Mouse (Mus musculus) testis, postnatal 14 days (tissue): ENCODE data around the gene Rpusd4.

Source experiments
- DNase-seq: peaks from one replicate; pipeline ENCODE4 v3.0.0; 2021; ENCODE audit warnings: low spot score

Rpusd4 gene

GRCm38 (mm10) chr9:35286351-35286750 is 18.7 kb downstream of the Rpusd4 start:
- no peak for DNase-seq

GRCm38 (mm10) chr9:35289992-35290391 is 22.3 kb downstream of the Rpusd4 start:
- DNase-seq: no peak

DNA sequence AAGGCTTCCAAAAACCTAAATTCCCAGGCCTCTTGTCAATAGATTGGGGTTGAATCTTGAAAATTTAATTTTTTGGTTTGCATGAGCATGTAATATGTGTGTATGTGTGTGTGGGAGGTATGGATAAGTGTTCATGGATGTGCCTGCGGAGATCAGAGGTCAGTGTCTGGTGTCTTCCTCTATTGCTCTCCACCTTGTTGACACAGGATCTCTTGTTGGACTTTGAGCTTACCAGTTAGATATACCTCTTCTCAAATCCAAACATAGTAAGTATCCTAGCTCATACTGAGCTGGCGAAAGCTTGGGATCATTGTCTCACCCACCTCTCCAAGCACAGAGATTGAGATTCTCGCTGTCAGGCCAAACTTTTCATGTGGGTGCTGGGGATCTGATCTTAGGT is 22.8 kb downstream of the Rpusd4 start:
- DNase-seq: no peak

DNA sequence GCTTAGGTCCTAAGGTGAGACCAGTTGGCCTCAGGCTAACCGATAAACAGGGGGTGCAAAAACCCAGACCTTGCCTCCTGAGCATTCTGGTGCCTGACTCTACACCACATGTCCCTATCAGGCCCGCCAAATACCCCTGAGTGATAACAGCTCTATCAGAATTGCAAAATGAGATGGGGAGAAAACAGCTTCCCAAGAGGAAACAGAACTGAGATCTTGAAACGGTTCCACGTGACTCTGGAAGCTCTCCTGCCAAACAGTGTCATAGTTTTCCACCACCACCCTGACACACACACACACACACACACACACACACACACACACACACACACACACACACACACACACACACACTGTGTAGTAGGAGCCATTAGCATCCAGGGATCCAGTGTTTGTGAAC is 23.3 kb downstream of the Rpusd4 start:
- no peak for DNase-seq

DNA sequence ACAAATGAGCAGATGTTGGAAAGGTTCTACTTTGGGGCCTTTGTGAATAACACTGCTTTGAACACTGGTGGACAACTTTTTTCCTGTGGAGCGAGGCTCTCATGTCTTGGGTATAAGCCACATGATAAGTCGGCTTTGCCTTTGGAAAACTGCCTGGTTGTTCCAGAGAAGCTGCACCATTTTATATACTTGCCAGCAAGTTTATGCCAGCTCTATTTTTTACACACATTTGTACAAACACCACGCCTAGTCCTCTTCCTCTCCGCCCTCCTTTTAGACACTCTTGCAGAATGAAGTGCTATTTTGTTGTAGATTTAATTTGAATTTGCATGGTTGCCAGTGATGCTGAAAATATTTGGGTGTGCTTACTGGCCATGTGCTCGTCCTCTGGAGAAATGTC is 25.8 kb downstream of the Rpusd4 start:
- no peak for DNase-seq

DNA sequence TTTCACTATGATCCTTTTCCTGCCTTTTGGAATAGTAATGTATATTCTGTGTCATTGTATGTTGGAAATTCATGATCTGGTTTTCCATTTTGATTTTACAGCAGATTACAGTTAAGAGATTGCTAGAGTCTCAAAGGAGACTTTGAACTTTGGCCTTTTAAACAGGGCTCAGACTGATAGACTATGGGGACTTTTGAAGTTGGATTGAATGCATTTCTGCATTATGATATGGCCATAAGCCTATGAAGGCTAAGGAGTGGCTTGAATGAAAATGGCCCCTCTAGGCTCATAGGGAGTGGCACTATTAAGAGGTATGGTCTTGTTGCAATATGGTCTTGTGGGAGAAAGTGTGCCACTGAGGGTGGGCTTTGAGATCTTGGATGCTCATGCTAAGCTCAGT is 30.1 kb downstream of the Rpusd4 start:
- DNase-seq: no peak

DNA sequence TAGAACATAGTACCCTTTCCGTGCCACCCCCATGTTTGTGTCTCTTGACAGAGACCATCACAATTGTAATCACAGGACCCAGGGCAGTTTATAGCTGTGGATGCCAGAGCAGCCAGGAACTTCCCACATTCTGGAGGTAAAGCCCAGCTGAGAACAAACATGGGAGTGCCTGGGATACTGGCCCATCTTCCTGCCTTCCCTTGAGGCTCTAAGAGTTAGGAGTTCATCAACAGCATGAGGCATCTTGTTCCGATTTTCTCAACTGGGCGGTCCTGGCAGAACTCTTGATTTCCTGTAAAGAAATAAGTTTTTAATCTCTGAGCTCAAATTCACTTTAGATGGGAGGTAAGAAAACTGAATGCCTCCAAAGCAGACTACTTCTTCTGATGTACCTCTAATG is 34.5 kb downstream of the Rpusd4 start:
- no peak for DNase-seq

DNA sequence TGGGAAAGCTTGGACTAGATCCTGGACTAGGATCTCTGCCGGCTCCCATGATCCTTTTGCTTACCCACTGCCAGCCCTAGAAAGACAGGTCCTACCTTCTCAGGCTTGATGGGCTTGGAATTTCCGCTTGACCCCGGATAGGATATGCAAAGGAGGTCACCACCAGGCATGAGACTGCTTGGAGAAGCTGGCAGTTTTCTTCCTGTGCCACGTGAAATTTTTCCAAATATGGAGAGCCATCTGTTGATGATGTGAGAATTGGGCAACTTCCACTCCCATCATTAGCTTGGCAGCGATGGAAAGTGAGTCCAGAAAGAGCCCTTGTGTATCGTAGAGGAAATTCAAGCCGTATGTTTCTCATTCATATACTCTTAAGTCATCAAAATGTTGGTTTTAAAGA is 39.8 kb downstream of the Rpusd4 start:
- DNase-seq: no peak

- no peak for DNase-seq
Measured at GRCm38 (mm10) chr9:35310377-35310776, 42.7 kb downstream of the Rpusd4 start.

DNA sequence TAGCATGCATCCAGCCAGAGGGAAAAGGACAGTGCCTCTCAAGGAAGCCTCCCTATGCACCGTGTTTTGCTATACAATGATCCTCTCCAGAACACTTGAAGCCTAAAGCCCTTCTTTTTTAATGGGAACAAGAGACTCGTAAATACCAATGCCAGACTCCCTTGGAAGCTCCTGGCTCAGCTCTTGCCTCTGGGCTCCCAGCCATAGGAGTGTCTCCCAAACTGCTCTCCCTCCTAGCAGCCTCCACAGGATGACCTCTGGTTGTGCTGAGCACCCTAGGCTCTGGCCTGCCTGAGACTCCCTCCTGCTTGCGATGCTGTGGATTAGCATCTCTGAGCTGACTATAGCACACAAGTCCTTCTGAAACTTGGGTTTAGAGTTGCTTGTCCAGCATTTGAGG is 44.9 kb downstream of the Rpusd4 start:
- DNase-seq: peak; percentile 47

GRCm38 (mm10) chr9:35313601-35314000 is 45.9 kb downstream of the Rpusd4 start:
- no peak for DNase-seq

GRCm38 (mm10) chr9:35314254-35314653 is 46.6 kb downstream of the Rpusd4 start:
- no peak for DNase-seq

DNA sequence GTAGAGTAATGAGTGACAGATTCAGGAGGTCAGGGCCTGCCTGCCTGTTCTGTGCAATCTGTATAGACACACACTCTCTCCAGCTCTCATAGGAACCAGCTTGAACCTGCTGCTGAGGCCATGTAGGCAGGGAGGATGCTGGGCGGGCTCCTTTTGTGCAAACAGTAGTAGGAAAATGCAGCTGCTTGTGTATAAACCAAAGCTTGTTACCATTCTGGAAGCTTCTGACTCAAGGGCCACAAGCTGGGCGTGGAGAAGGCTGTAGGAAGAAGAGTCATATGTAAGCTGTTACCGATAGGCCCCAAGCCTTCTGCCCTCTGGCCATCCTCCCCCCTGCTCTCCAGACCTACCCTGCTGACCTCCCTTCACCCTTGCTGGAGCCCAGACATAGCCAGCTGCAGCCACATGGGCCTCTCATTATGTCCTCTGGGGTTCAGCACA is 49.1 kb downstream of the Rpusd4 start:
- no peak for DNase-seq

DNA sequence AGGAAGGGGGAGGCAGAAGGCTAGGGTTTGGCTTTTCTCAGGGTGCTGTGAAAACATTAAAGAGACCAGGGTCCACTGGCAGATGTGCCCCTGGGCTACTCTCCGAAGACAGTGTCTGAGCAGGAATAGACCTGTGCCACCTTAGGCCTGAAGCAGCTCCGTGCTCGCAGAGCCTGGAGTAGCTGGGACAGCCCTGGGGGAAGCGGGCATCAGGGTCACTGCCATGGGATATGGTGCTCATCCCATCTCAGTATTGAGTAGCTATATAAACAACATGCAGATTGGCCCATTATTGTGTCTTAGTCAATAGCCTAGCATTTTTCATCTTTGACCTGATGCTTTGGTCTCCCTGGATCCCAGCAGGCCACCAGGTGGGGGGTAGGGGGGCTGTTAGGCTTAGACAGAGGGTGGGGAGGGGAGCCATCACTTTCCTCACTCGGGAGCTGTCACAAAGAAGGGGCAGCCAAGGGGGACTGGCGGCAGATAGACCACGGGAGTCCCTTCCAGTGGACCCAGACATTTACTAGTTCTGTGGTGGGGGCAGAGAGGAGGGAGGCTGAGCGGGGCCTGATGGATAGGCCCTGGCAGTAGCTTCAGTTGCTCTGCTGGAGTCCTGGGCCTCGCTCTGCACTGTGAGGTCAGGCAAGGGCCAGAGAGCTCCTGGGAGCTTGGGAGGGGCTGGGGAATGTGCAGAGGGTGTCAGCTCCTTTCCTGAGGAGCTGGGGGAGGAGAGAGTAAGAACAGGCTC is 49.7 kb downstream of the Rpusd4 start:
- no peak for DNase-seq

DNA sequence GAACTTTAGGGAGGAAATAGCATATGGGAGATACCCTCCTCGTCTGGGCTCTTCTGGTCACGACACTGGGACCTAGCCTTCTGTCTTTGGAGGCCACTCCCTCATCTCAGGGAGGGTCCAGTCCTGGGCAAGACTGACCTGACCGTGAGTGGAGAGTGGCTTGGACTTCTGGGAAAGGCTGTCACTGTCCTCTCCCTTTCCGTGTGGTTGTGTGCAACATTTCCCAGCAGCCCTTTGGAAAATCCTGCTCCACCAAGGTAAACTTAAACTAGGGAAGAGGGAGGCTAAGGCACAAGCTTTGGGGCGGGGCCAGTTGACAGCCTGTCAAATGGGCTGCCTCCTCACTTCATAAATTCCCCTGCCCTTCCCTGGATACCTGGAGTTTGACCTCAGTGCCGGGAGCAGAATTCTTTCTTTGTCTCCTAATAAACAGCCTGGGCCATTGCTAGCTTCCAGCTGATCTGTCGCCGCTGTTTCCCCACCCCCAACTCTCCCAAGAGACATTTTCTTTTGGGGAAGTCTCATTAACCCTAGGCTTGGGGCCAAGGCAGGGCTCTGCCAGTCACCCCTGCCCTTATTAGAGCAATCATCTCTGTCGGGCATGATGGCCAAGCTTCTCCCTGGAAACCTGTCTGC is 51.0 kb downstream of the Rpusd4 start:
- DNase-seq: no peak

- DNase-seq: no peak
Measured at GRCm38 (mm10) chr9:35320288-35320687, 52.6 kb downstream of the Rpusd4 start.

DNA sequence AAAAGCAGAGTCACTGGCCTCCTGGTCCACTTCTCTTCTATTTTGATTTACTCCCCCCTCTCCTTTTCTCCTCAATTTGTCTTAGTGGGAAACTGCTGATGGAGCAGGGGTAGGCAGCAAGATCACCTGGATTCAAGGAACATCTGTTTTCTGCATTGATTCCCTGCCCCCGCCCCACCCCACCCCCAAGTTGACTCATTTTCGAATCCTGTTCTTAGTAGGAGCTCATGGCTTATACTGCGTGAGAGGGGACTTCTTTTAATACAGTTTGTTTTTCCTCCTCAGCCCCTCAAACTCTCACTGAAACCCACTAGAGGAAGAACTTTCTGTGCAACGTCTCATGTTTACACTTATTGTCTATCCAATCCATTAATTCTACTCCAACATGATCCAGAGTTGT is 56.3 kb downstream of the Rpusd4 start:
- DNase-seq: no peak

GRCm38 (mm10) chr9:35324571-35324970 is 56.9 kb downstream of the Rpusd4 start:
- DNase-seq: no peak

DNA sequence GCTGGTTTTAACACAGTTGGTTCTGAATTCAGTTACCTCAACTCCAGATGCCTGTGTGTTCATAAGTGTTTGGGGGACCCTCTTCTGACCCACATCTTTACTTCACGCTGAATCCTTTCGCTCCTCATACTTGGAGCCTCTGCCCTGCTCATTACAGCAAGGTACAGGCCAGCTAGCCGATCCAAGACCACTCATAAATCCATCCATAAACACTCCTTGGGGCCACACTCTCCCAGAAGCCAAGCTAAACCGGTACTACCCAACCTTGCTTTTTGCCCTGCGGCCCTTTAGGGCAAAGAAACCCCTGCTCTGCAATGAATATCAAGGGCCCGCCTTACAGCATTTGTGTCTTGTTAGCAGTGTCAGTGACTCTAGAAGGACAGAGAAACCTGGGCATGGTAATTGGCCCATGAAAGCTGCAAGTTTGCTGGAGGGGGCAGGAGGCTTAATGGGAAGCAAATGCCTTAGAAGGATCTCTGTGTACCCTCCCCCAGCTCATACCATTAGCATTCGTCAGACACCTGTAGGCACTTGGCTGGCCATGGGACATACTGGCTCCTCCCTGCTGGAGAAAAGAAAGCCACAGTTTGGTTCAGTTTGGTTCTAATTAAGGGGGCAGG is 59.1 kb downstream of the Rpusd4 start:
- DNase-seq: no peak
